Mouse (Mus musculus) cortical plate, adult 2 months (tissue): ENCODE data around the gene Hypk.

Experiments
- CTCF ChIP-seq: fragments of 200-500 bp; IDR thresholded peaks from 2 replicates; pipeline ENCODE4 v1.5.1; 2011; ENCODE audit warnings: mild to moderate bottlenecking, control low read depth, low read length; ENCODE audit not compliant: insufficient read depth; ENCODE audit errors: extremely low read depth
- POLR2A ChIP-seq: fragments of 200-500 bp; IDR thresholded peaks from 2 replicates; pipeline ENCODE4 v1.6.1; 2011; ENCODE audit warnings: mild to moderate bottlenecking, low read length, control low read depth; ENCODE audit not compliant: insufficient read depth; ENCODE audit errors: extremely low read depth

- TF ChIP-seq POLR2A (no peak), CTCF (no peak)
These were observed 24.6 kb downstream of the Hypk start for GRCm38 (mm10) chr2:121477491-121478266.
